Mouse (Mus musculus) bone marrow macrophage, adult 2 months (primary cell): ENCODE data around the gene Nat8f1. TPM values are rescaled to one million over a fixed set of nuclear protein-coding genes. Genes with fewer than 3 reads are reported as not detected.
"Not testable (repeated sequence)": the region's sequence is repeated elsewhere in the genome, so short reads cannot be mapped to it uniquely, and the experiment has no call there.

ENCODE experiments used
- H3K27ac ChIP-seq: 2 replicates; pipeline ENCODE4 v1.5.1; 2012; ENCODE audit warnings: low read depth, low read length; ENCODE audit not compliant: insufficient read depth
- H3K4me1 ChIP-seq: 2 replicates; pipeline ENCODE4 v1.6.1; 2012; ENCODE audit warnings: low read length; ENCODE audit not compliant: control insufficient read depth, insufficient read depth
- H3K4me3 ChIP-seq: 2 replicates; pipeline ENCODE4 v1.5.1; 2012; ENCODE audit warnings: mild to moderate bottlenecking, low read length, moderate library complexity; ENCODE audit not compliant: insufficient read depth
- CTCF ChIP-seq: IDR thresholded peaks from 2 replicates; pipeline ENCODE4 v1.5.1; 2012; ENCODE audit warnings: low read depth, mild to moderate bottlenecking, low read length, moderate library complexity
- POLR2A ChIP-seq: IDR thresholded peaks from 2 replicates; pipeline ENCODE4 v1.6.1; 2012; ENCODE audit warnings: mild to moderate bottlenecking, low read depth, low read length, borderline replicate concordance
- polyA plus RNA-seq: library from polyadenylated mRNA; stranded (reverse); fragments of >200 nt; gene quantifications from 2 replicates; pipeline ENCODE4 v1.2.4, GENCODE M21; 2012; ENCODE audit not compliant: missing spikeins, insufficient read depth, insufficient read length

The Nat8f1 gene
- polyA plus RNA-seq, 1 experiment: 3.9 TPM

DNA sequence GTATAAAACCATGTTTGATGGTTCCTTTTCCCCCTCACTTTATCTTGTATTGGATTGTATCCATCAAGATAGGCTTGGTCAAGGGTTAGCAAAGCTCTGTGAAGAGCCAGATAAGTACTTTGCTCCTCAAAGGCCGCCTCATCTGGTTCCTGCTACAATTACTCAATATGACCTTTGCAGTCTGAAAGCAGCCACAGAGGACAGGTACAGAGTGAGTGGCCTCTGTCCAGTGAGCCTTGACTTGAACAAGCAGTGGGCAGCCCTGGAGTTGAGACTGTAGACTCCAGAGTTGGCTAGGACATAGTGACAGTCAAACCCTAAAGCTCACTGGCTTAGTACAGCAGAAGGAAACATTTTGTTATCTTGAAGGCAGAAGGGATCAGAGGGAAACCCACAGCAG lies 13.8 kb upstream of the Nat8f1 start:
- no peak for TF ChIP-seq POLR2A
- no peak for TF ChIP-seq CTCF
- H3K27ac ChIP-seq: no peak overlapping the region
- H3K4me1 ChIP-seq: no peaks in the 10 kb centered on the region
- no peak overlapping the region for H3K4me3 ChIP-seq

DNA sequence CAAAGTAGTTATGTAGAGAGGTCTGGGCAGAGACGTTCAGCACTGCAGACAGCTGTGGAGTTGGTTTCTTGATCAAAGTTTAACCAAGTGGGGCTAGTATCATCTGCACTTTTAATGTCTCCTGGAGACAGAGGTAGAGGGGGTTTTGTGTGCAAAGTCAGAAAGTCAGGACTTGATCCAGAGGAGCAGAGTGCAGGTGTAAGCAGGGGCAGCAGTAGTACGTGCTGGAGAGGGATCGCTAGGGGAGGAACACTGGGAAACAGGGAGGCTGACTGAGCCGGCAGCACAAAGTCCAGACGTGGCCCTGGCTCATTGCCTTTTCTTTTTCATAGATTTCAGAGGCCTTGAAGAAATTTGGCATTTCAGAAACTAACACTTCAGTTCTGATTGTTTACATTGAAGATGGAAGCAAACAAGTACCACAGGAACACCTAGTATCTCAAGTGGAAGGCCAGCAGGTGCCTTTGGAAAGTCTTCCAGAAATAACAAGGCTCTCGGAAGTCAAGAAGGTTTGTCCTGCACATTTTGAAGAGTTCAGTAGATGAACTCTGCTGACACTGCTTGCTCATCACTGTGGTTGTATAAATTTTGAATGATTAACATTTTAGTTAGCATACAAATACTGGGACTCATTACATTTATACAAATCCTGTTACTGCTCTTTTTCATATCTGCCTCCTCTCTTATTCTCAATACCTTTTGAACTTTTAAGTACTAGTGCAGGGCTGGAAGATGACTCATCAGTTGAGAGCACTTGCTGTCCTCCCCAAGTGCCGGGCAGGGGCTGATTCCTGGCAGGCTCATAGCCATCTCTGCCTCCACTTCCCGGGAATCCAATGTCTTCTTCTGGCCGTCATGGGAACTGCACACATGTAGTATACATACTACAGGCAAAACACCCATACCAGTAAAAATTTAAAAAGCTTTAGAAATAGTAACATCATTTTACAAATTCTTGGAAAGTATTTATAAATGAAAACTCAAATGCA lies 12.3 kb upstream of the Nat8f1 start:
- H3K4me3 ChIP-seq: no peak overlapping the region
- H3K27ac ChIP-seq: no peak overlapping the region
- TF ChIP-seq POLR2A (no peak), CTCF (no peak)
- no peaks in the 10 kb centered on the region for H3K4me1 ChIP-seq

DNA sequence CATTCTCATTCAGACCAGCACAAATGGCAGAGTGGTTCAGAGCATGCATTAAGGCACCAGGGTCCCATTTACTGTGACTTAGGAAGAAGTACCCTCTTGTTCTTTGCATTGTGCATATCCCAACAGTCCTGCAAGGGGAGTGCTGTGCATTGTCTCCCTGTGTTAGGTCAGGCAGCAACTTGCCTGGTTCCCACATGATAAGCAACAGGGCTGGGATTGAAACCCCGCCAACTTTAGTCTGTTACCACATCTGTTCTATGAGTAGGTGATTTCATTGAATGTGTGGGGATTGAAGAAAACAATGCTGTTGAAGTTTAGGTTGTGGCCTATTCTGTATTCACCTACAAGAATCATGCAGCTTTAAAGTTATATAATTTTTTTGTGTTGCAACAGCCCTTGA lies 11.2 kb upstream of the Nat8f1 start:
- Histone ChIP-seq H3K4me1 (no peaks in the 10 kb centered on the region), H3K27ac (no peak overlapping the region), H3K4me3 (no peak overlapping the region)
- no peak for TF ChIP-seq CTCF

DNA sequence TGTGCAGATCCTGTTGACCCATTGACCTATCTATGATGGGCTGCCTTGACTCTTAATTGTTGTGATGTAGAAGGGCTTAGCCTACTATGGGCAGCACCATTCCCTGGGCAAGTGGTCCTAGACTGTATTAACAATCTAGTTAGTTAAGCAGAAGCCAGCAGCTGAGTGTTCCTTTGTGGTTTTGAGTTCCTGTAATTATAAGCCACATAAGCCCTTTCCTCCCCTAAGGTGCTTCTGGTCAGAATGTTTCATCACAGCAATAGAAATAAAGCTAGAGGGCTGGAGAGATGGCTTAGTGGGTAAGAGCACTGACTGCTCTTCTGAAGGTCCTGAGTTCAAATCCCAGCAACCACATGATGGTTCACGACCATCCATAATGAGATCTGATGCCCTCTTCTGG lies 8.2 kb upstream of the Nat8f1 start:
- no peak overlapping the region for H3K4me3 ChIP-seq
- TF ChIP-seq CTCF: no peak
- no peak for TF ChIP-seq POLR2A
- no peaks in the 10 kb centered on the region for H3K4me1 ChIP-seq
- H3K27ac ChIP-seq: no peak overlapping the region

DNA sequence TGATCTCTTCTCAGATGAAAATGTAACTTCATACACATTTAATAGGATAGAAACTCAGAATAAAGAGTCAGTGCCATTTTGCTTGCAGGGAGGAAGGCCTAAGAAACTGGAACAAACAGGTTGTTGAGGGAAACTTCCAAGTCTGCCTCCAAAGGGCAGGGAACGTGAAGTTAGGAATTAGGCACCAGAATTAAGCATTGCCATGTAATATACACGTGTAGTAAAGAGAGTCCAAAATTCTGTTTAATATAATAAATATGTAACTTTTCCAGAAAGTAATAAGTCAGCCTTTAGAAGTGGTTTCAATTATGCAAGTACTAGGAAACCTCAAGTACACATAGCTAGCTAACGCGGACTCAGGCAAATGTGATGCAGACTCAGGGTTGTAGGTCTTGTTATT lies 3.9 kb upstream of the Nat8f1 start:
- TF ChIP-seq POLR2A: no peak
- TF ChIP-seq CTCF: no peak
- peaks cover 5% of the 10 kb centered on the region for H3K4me1 ChIP-seq
- no peak overlapping the region for H3K27ac ChIP-seq
- H3K4me3 ChIP-seq: no peak overlapping the region

DNA sequence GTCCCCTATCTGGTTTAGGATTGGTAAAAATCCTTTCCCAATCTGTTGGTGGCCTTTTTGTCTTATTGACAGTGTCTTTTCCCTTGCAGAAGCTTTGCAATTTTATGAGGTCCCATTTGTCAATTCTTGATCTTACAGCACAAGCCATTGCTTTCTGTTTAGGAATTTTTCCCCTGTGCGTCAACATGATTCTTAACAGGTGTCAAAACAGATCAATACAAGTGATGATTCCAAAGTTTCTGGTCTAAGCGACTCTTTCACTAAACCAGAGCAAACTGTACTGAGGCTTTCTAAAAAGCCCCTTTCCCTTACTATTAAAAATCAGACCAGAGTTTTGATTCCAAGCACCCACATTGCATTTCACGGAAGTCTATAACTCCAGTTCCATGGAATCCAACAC lies 2.9 kb upstream of the Nat8f1 start:
- H3K4me3 ChIP-seq, H3K4me1 ChIP-seq, H3K27ac ChIP-seq: not testable (repeated sequence)

DNA sequence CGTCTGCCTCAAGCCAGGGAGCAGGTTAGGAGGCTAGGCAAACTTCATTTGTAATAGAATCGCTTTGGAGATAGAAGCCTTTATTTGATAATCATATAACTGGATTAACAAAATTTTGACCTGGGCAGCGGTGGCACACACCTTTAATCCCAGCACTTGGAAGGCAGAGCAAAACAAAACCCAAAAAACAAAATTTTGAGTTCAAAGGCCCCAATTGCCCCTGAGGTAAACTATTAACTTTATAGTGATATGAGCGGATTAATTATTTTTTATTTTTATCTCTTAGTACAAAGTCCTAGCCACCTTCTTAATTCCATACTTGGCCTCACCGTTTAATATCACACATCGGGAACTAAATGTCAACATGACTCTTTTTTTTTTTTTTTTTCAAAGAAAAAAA lies 1.1 kb upstream of the Nat8f1 start:
- Histone ChIP-seq H3K4me1 (peaks cover 8% of the 10 kb centered on the region), H3K4me3 (peak overlapping the region; percentile 69), H3K27ac (peak overlapping the region; percentile 73)
- TF ChIP-seq CTCF (no peak), POLR2A (no peak)

DNA sequence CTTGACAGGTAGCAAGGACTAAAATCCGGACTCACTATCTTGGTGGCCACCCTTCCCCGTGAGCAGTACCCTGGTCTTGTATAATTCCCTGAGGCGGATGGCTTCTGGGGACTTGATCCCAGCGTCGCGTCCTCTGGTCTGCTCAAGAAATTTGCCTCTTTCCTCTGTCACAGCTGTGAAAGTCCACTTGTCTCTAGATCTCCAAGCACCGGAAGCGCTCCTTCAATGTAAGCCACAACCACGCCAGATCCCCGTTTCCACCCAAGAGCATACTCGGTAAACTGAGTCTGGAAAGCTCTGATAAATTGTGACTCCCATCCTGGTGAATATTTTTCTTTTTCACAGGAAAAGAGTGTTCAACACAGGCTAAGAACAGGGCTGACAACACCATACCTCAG lies 347 bp downstream of the Nat8f1 start:
- TF ChIP-seq CTCF: no peak
- no peak for TF ChIP-seq POLR2A
- H3K27ac ChIP-seq: peak overlapping the region; percentile 84

DNA sequence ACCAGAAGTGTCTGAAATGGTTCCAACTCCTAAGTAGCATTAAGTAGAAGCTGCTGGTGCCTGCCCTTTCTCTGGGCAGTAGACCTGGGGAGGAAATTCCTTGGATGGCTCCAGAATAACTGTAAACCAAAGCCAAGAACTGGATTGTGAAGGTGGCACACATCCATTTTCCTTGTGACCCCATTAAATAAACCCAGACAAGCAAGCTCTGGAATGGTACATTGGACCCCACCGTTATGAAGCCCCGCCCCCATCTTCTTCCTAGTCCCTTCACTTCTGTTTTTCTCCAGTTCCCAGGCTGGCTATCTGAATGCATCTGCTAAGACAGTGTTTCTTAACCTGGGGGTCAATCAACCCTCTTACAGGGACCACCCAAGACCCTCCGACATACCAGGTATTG lies 3.9 kb downstream of the Nat8f1 start, which contains the start of gene Tprkb:
Tprkb (plus strand) TSS at position 279 of the 400 bp plus-strand sequence.
- no peak within 1 kb of the TSS for H3K27ac ChIP-seq
- peaks cover 8% of the 10 kb centered on the region for H3K4me1 ChIP-seq
- TF ChIP-seq POLR2A: no peak
- no peak for TF ChIP-seq CTCF
- H3K4me3 ChIP-seq: no peak within 1 kb of the TSS

More for the DNA sequence above, 347 bp downstream of the Nat8f1 start:
- Histone ChIP-seq H3K4me3 (peak overlapping the region; percentile 69), H3K4me1 (peaks cover 8% of the 10 kb centered on the region)

DNA sequence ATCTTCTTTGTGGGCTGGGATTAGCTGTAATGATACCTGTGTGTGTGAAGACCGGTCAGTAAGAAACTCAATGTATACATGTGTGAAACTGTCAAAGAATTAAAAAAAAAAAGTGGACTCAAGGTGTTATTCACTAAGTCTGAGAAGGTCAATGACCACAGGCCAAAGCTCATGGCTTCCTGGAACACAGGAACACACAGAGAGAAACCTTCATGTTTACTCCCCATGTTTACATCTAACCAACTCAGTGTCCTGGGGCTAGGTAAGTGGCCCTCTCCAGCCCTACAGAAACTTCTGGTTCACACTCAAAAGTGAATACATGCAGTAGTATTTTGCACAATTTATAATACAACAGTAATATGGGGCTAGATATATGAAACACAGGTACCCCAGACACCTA lies 5.8 kb downstream of the Nat8f1 start:
- peaks cover 7% of the 10 kb centered on the region for H3K4me1 ChIP-seq
- TF ChIP-seq POLR2A: no peak
- no peak for TF ChIP-seq CTCF
- no peak overlapping the region for H3K4me3 ChIP-seq
- H3K27ac ChIP-seq: no peak overlapping the region
